Mouse (Mus musculus) left cerebral cortex, adult 2 months (tissue): ENCODE measurements around the gene Fto. TPM values are rescaled to one million over a fixed set of nuclear protein-coding genes. Genes with fewer than 3 reads are reported as not detected.

Source experiments
- DNase-seq, 2 experiments: peaks; one replicate each; pipeline ENCODE4 v3.0.0; 2021 to 2022; ENCODE audit warnings: low spot score in 2 of 2, mixed read lengths in 1 of 2; ENCODE audit errors: extremely low spot score in 1 of 2
- H3K27ac ChIP-seq: fragments of 200-600 bp; 2 replicates; pipeline ENCODE4 v1.8.1; 2022
- H3K4me3 ChIP-seq: fragments of 200-600 bp; 2 replicates; pipeline ENCODE4 v1.8.1; 2022
- CTCF ChIP-seq: fragments of 200-600 bp; IDR thresholded peaks from 2 replicates; pipeline ENCODE4 v1.8.1; 2022; ENCODE audit warnings: antibody characterized with exemption, mild to moderate bottlenecking, moderate library complexity
- intact Hi-C: fragments of 180-260 bp; cut with DNase I; formaldehyde crosslinking; loops from one replicate; pipeline ENCODE4 v1.15.1; 2025
- total RNA-seq, 2 experiments: library from RNA; stranded (reverse); gene quantifications; 2 replicates each; pipeline ENCODE4 v1.2.3; 2021

Fto gene
- total RNA-seq, 2 experiments from 2014 or later = 152 to 155 TPM

DNA sequence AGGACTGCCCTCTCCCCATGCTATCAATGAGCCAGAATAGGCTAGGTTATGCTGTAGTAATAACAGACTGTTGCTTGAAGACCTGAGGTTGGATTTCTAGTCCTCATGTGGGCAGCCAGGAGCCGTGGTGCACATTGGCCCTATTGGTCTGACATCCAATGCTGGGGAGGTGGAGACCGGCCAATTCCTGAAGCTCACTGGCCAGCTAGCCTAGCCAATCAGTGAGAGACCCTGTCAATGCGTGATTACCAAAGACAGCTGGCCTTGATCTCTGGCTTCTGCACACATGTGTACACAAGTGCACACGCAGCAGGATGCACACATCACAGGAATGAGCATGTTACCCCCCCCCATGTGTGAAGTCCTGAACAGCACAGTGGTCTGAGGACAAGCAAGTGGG is 94.6 kb downstream of the Fto start:
- no peak overlapping the region for H3K4me3 ChIP-seq
- TF ChIP-seq CTCF = no peak
- intact Hi-C loops = no loop called here
- no peak overlapping the region for H3K27ac ChIP-seq
- no peak for DNase-seq

DNA sequence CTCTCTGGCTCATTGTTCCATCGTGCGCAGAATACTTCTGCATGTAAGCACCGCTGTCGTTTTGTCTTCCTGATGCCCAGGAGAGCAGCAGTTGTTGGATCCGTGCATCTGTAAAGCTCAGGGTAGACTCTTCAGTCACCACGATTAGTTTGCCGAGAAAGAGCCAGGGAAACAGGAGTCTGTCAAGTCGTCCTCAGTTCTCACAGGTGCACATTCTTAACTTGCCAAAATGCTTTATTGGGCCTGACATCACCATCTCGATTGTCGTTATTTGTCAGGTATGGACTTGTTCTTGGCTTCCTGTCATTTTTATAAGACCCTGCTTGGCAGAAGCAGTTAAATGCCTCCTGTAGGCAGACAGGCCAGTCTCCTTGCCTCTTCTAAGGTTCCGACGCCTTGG is 96.7 kb downstream of the Fto start:
- intact Hi-C loops = no loop called here
- DNase-seq = no peak
- Histone ChIP-seq H3K4me3 (no peak overlapping the region), H3K27ac (no peak overlapping the region)
- no peak for TF ChIP-seq CTCF

DNA sequence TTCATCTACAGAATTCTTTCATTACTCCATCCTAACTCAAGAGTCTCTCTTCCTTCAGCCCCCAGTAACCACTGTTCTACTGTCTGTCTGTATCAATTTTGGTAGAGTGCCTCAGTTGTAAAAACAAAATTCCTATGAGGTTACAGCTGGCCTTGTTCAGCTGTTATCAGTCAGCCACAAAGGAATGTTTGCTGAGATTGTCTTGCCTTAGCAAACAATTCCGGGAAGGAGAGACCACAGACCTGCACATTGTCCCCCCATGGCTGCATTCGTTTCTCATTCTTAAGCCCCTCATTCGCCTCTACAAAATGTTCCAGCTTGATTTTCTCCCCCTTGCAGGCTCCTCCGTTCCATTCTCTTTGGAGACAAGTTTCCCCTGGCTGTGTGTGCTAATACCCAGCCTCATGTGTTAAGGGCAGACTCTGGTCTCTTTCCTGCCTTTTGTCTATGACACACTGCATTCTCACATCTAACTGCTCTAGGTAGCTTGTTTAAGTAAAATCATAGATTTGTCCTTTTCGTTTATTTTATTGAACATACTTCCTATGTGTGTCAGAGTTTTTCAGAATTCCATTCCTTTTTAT is 111.3 kb downstream of the Fto start:
- TF ChIP-seq CTCF = no peak
- intact Hi-C loops = no loop called here
- H3K27ac ChIP-seq = no peak overlapping the region
- no peak for DNase-seq
- H3K4me3 ChIP-seq = no peak overlapping the region

DNA sequence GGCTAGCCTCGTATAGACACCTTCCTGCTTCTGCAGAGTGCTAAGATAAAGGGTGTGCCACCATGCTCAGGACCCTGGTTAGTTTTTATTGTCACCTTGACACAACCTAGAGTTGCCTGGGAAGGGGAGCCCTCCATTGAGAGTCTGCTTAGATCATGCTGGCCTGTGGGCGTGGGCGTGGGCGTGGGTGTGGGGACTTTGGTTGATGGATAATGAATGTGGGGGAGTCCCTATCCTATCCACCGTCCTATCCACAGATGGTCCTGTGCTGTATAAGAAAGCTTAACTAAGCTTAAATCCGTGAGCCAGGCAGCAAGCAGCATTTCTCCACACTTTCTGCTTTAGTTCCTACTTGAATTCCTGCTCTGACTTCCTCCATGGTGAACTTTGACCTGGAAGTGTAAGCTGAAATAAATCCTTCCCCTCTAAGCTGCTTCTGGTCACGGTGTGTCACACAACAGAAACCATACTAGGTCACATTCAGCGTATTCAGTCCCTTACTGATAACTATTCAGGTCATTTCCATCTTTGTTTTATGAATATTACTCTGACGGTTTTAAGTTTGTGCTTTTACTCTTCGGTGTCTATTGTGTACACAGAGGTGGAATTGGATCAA is 112.0 kb downstream of the Fto start:
- TF ChIP-seq CTCF = no peak
- H3K4me3 ChIP-seq = no peak overlapping the region
- intact Hi-C loops = no loop called here
- H3K27ac ChIP-seq = no peak overlapping the region
- DNase-seq = no peak

DNA sequence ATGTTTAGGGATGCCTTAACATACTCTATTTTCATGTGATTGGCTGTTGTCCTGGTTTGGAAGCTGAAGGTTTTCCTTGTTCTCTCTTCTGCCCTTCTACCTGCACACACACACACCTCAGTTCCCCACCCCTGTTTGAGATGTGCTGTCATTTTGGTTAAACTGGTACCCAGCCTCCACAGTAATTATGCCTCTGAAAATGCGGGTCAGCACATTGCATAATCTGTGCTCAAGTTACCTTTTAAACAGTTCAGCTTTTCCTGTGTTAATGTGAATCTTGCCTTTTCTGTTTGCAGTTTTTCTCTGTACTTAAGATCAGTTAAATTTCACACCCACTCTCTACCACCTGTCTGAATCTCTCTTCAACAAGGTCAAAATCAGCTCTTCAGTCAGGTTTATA is 113.2 kb downstream of the Fto start:
- intact Hi-C loops = no loop called here
- no peak for DNase-seq
- Histone ChIP-seq H3K27ac (no peak overlapping the region), H3K4me3 (no peak overlapping the region)
- no peak for TF ChIP-seq CTCF

DNA sequence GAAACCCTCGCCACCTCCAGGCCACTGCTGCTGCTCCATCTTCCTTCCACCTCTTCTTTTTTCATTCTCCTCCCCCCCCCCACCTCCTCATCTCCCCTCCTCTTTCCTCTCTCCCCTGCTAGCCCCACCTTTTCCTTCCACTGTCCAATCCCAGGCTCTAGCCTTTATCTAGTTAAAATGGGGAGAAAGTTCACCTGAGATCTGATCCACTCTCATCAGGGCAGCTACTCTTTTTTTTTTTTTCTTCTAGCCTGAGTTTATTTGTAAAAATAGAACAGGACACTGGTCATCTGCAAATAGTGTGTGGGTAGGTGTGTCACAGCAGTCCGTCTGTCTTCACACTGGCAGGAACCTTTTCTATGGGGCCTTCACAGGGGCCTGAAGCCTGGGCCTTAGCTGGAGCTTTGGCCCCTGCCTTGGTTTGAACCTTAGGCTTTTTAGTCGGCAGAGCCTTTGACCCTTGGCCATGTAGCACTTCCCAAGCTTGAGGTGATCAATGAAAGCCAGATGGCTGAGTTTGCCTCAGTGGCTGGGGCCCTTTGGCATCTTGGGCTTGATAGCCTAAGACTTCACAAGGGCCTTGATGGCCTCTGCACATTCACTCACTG is 117.1 kb downstream of the Fto start:
- no peak for DNase-seq
- no peak overlapping the region for H3K4me3 ChIP-seq
- no peak overlapping the region for H3K27ac ChIP-seq
- TF ChIP-seq CTCF = no peak
- intact Hi-C loops = no loop called here

DNA sequence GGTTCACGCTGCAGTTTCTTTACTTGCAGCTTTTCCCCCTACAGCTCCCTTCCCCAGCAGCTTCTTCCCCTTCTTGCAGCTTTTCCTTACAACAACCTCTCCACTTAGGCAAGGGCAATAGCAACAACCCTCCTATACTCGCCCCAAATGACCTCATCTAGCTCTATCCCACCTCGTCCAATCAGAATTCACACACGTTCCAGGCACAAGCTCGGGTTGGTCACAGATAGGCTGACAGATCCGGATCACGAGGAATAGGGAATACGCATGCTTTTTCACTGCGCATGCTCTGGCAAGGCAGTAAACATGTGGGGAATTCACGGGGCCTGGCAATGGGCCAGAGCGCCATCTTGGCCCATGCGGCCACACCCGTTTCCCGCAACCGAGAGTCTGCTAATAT is 122.7 kb downstream of the Fto start:
- no peak for TF ChIP-seq CTCF
- intact Hi-C loops = no loop called here
- no peak overlapping the region for H3K4me3 ChIP-seq
- no peak overlapping the region for H3K27ac ChIP-seq
- no peak for DNase-seq

DNA sequence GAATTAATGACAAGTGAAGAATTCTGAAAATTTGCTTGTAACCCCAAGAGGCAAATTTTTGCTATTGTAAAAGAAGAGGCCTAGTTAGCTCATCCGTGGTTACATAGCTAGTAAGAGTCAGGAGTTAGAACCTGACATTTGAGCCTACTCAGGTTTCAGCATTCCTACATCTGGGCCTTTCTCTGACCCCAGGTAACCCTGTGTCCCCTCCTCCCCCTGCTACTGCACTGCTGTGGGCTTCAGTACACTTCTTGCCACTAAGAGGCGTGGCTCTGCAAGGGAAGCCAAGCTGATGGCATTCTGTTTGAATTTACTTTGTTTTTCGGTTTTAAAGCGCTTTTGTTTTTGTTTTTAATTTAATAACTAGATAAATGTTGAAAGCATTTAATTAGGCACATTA is 130.6 kb downstream of the Fto start:
- DNase-seq = no peak
- Histone ChIP-seq H3K4me3 (no peak overlapping the region), H3K27ac (no peak overlapping the region)
- no peak for TF ChIP-seq CTCF
- intact Hi-C loops = no loop called here

DNA sequence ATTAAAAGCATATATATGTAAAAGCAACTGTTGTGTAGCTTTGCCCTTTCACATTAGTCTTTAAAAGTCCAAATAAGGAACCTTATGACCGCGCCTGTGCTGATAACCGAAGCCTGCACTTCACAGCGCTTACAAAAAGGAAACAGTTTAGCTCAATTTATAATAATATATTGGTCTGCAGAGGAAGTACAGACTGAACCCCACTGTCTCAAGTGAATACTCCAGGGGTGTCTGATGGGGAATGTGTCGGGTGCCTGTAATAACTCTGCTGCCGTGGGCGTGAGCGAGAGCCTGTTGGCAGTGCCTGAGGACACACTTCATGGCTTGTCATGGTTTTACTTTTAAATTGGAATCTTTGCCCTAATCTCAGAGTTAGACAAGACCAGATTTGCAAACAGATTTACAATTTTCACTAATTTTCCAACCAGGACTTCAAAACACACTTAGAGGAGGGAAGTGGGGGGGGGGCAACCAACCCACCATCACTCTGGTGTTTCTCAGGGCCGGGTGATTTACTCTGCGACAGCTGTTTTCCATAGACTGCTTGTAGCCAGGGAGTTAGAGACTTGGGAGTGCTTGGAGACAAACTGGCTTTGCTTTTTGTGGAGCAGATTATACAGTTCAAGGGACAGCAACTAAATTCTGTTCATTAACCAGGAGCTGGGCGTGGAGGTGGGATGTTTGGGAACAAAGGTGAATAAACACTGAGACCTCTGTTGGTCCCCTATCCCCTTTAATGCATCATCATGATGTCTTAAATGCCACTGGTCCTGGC is 131.5 kb downstream of the Fto start:
- TF ChIP-seq CTCF = no peak
- Histone ChIP-seq H3K4me3 (no peak overlapping the region), H3K27ac (no peak overlapping the region)
- intact Hi-C loops = no loop called here
- DNase-seq = no peak

DNA sequence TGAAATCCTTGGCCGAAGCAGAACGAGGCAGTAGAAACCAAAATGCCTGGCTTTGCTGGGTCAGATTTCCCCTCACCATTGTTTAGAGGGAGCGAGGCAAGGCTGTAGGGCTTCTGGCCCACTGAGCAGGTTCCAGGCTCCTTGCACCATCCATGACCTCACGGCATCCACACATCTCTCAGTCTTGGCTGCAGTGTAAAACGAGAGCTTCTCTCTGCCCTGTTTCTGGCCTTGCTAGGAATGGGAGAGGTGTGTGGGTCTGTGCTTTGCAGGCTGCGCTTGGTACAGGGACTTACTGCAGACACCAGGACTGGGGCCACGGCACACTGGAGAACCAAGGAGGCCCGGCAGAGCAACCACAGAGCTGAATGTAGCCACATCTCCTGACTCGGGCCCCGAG is 132.2 kb downstream of the Fto start:
- TF ChIP-seq CTCF = no peak
- Histone ChIP-seq H3K4me3 (no peak overlapping the region), H3K27ac (no peak overlapping the region)
- no peak for DNase-seq
- intact Hi-C loops = no loop called here

DNA sequence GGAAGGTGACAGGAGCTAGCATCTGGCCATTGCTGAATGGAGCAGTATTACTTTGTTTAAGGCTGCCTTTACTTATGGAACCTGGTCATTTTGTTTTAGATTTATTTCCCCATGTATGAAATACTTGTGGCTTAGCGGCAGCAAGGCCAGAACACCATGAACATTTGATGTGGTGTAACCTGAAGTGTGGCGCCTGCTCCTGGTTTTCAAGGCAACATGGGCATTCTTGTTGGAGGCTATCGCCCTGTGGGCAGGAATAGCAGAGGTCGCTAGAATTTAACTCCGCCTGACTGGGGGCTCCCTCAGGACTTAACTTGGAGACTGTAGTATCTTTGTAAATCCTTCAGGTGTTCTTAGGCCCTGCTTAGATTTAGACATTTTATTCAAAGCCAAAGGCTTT is 132.7 kb downstream of the Fto start:
- no peak for TF ChIP-seq CTCF
- Histone ChIP-seq H3K4me3 (no peak overlapping the region), H3K27ac (no peak overlapping the region)
- DNase-seq = no peak
- intact Hi-C loops = no loop called here

DNA sequence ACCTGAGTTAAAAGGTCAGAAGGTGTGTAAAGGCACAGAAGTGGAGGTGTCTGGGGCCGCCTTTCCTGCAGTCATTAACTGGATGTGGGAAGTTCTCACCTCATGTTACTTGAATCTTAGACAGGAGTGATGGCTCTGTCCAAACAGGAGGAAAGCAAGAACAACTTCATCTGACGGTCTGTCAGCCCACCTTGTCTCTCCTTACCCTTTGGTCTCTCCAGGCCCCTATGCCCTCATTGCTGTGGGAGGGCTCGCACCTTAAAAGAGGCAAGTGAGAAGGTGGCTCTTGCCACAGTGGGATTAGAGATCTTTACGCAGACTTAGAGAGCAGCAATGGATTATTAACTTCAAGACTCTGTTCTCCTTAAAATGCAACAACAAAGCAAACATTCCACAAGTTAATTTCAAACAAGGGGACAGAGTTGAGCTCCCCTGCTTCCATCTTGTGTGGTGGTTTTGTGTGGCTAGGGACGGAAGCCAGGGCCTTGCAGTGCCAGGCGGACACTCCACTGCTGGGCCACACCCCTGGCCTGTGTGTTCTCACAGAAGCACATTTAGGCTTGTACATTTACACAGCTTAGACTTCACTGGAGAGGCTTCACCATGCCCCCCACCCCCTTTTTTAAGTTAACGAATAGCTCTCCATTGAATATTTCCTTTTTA is 135.5 kb downstream of the Fto start:
- no peak for DNase-seq
- no peak for TF ChIP-seq CTCF
- H3K27ac ChIP-seq = no peak overlapping the region
- H3K4me3 ChIP-seq = no peak overlapping the region
- intact Hi-C loops = no loop called here
